ENCODE assay signal across 12 mouse cellular contexts in genomic region chr13:44921095-44921494, GRCm38 (mm10).
DNase-seq lines count a peak whose midpoint lies in the region; ATAC-seq and TF ChIP-seq lines count a peak whose summit lies in the region.
"Had no signal": no experiment of that assay in that cellular context is flagged by ENCODE, and none has a peak within 500 bp of the region (broad histone marks: within the 10 kb centered on the region; RNA-seq: fewer than 3 reads in every experiment).

No protein-coding gene starts in this region.

- H3K4me3 ChIP-seq in gastrocnemius, adult 2 months, result no peak overlapping the region
- H3K4me3 ChIP-seq: heart, adult 2 months; hindbrain, embryonic 15.5 days had no signal

- ATAC-seq in megakaryocyte-erythroid progenitor cell, adult 5-6 weeks (replicated peaks; ENCODE audit: low FRiP score, low TSS enrichment, poor library complexity, severe bottlenecking), result no peak

- intact Hi-C loops in gastrocnemius, adult 2 months (cut with DNase I), result no loop called here

- TF ChIP-seq CTCF in gastrocnemius, adult 2 months (IDR thresholded peaks at IDR 0.05), result no peak

- peak; percentile 31 for DNase-seq in gastrocnemius, adult 2 months
- no peak for DNase-seq in gastrocnemius, postnatal 25 days
- peak; percentile 29 for DNase-seq in right cerebral cortex, adult 18-20 months
- DNase-seq in right cerebral cortex, postnatal 14 days, result no peak
- DNase-seq in layer of hippocampus, adult 9-11 months, result peak; percentile 74
- no peak for DNase-seq in gastrocnemius, adult 18-20 months (ENCODE audit: low spot score)
- DNase-seq: cerebellum, adult 8-10 months; heart, adult 2 months; kidney, adult 18-20 months; kidney, postnatal 14 days had no signal

- no peak overlapping the region for H3K27ac ChIP-seq in gastrocnemius, adult 2 months
- H3K27ac ChIP-seq: heart, adult 2 months; hindbrain, embryonic 15.5 days had no signal

Comparison
In these comparisons a context has a peak if more than half of its experiments do, and no peak if none do; other contexts are left out.
1. DNase-seq: peak in gastrocnemius, adult 2 months (single experiment), right cerebral cortex, adult 18-20 months (single experiment) and layer of hippocampus, adult 9-11 months (single experiment); none in gastrocnemius, postnatal 25 days (single experiment), right cerebral cortex, postnatal 14 days (single experiment) and gastrocnemius, adult 18-20 months (single experiment).